Mouse (Mus musculus) ES-Bruce4 (cell line): Measurements from ENCODE around the gene Syne1. TPM values are rescaled to one million over a fixed set of nuclear protein-coding genes. Genes with fewer than 3 reads are reported as not detected.

Source experiments
- H3K27ac ChIP-seq: 2 replicates; pipeline ENCODE4 v1.5.1; 2012; ENCODE audit warnings: low read length, inconsistent platforms; ENCODE audit not compliant: insufficient read depth
- H3K27me3 ChIP-seq: 2 replicates; pipeline ENCODE4 v1.6.1; 2012; ENCODE audit warnings: mild to moderate bottlenecking, low read length, inconsistent platforms; ENCODE audit not compliant: control insufficient read depth, poor library complexity, insufficient read depth, severe bottlenecking
- H3K36me3 ChIP-seq: 2 replicates; pipeline ENCODE4 v1.6.1; 2012; ENCODE audit warnings: inconsistent platforms, mild to moderate bottlenecking, low read length, moderate library complexity; ENCODE audit not compliant: control insufficient read depth, poor library complexity, insufficient read depth, severe bottlenecking
- H3K4me1 ChIP-seq: one replicate; pipeline ENCODE4 v1.8.1; 2011; ENCODE audit warnings: low read length; ENCODE audit not compliant: control insufficient read depth, insufficient read depth
- H3K4me3 ChIP-seq: 2 replicates; pipeline ENCODE4 v1.5.1; 2011; ENCODE audit warnings: low read depth, mild to moderate bottlenecking, low read length
- H3K9ac ChIP-seq: 2 replicates; pipeline ENCODE4 v1.6.1; 2012; ENCODE audit warnings: low read depth, mild to moderate bottlenecking, inconsistent platforms; ENCODE audit not compliant: poor library complexity, severe bottlenecking
- H3K9me3 ChIP-seq: replicated peaks from 2 replicates; pipeline ENCODE4 v1.6.1; 2012; ENCODE audit warnings: mild to moderate bottlenecking, low read length, inconsistent platforms; ENCODE audit not compliant: control insufficient read depth, poor library complexity, insufficient read depth, severe bottlenecking
- CTCF ChIP-seq: IDR thresholded peaks from one replicate; pipeline ENCODE4 v1.8.1; 2011; ENCODE audit warnings: low read depth, low read length
- EP300 ChIP-seq: IDR thresholded peaks from 2 replicates; pipeline ENCODE4 v1.6.1; 2011; ENCODE audit warnings: low read depth, low read length; ENCODE audit not compliant: insufficient read depth
- POLR2A ChIP-seq: IDR thresholded peaks from one replicate; pipeline ENCODE4 v1.8.1; 2011; ENCODE audit warnings: low read length; ENCODE audit not compliant: insufficient read depth
- polyA plus RNA-seq: library from polyadenylated mRNA; stranded (reverse); fragments of >200 nt; gene quantifications from 2 replicates; pipeline ENCODE4 v1.2.4, GENCODE M21; 2011; ENCODE audit warnings: low read depth; ENCODE audit not compliant: missing spikeins, insufficient read depth, insufficient read length

Gene Syne1
- polyA plus RNA-seq, 1 experiment, result 3.2 TPM

GRCm38 (mm10) chr10:5161394-5161872 is 389.8 kb downstream of the Syne1 start:
- no peak overlapping the region for H3K9ac ChIP-seq
- no peaks in the 10 kb centered on the region for H3K9me3 ChIP-seq
- no peak overlapping the region for H3K27ac ChIP-seq
- H3K36me3 ChIP-seq, result no peaks in the 10 kb centered on the region
- TF ChIP-seq EP300 (no peak), POLR2A (no peak), CTCF (no peak)
- H3K4me1 ChIP-seq, result no peaks in the 10 kb centered on the region
- H3K4me3 ChIP-seq, result no peak overlapping the region
- no peaks in the 10 kb centered on the region for H3K27me3 ChIP-seq

- Histone ChIP-seq H3K27me3 (no peaks in the 10 kb centered on the region), H3K27ac (no peak overlapping the region), H3K4me3 (no peak overlapping the region), H3K36me3 (no peaks in the 10 kb centered on the region), H3K9me3 (no peaks in the 10 kb centered on the region), H3K4me1 (no peaks in the 10 kb centered on the region), H3K9ac (no peak overlapping the region)
- TF ChIP-seq EP300, result no peak
- no peak for TF ChIP-seq CTCF
- no peak for TF ChIP-seq POLR2A
Measured at GRCm38 (mm10) chr10:5159679-5160078, 391.6 kb downstream of the Syne1 start.

- TF ChIP-seq POLR2A (no peak), EP300 (no peak), CTCF (no peak)
Measured at GRCm38 (mm10) chr10:5153047-5153446, 398.2 kb downstream of the Syne1 start.

GRCm38 (mm10) chr10:5141471-5141870 is 409.8 kb downstream of the Syne1 start:
- no peaks in the 10 kb centered on the region for H3K4me1 ChIP-seq
- H3K4me3 ChIP-seq, result no peak overlapping the region
- no peak overlapping the region for H3K27ac ChIP-seq
- no peaks in the 10 kb centered on the region for H3K9me3 ChIP-seq
- H3K9ac ChIP-seq, result no peak overlapping the region
- TF ChIP-seq CTCF (no peak), EP300 (no peak), POLR2A (no peak)
- H3K36me3 ChIP-seq, result no peaks in the 10 kb centered on the region
- H3K27me3 ChIP-seq, result no peaks in the 10 kb centered on the region

More at GRCm38 (mm10) chr10:5153047-5153446, 398.2 kb downstream of the Syne1 start:
- H3K27ac ChIP-seq, result no peak overlapping the region
- H3K27me3 ChIP-seq, result no peaks in the 10 kb centered on the region
- no peaks in the 10 kb centered on the region for H3K4me1 ChIP-seq
- H3K9ac ChIP-seq, result no peak overlapping the region
- no peaks in the 10 kb centered on the region for H3K36me3 ChIP-seq
- no peak overlapping the region for H3K4me3 ChIP-seq
- no peaks in the 10 kb centered on the region for H3K9me3 ChIP-seq

- Histone ChIP-seq H3K27ac (no peak overlapping the region), H3K27me3 (no peaks in the 10 kb centered on the region), H3K4me1 (no peaks in the 10 kb centered on the region), H3K36me3 (no peaks in the 10 kb centered on the region), H3K4me3 (no peak overlapping the region), H3K9ac (no peak overlapping the region), H3K9me3 (no peaks in the 10 kb centered on the region)
- TF ChIP-seq POLR2A (no peak), EP300 (no peak), CTCF (no peak)
Measured at GRCm38 (mm10) chr10:5139932-5140264, 411.4 kb downstream of the Syne1 start.

GRCm38 (mm10) chr10:5139246-5139931 is 411.9 kb downstream of the Syne1 start:
- H3K9me3 ChIP-seq, result no peaks in the 10 kb centered on the region
- no peaks in the 10 kb centered on the region for H3K4me1 ChIP-seq
- no peaks in the 10 kb centered on the region for H3K27me3 ChIP-seq
- no peaks in the 10 kb centered on the region for H3K36me3 ChIP-seq
- no peak overlapping the region for H3K4me3 ChIP-seq
- H3K27ac ChIP-seq, result no peak overlapping the region
- no peak overlapping the region for H3K9ac ChIP-seq
- no peak for TF ChIP-seq POLR2A
- TF ChIP-seq CTCF, result no peak
- no peak for TF ChIP-seq EP300
